Mouse (Mus musculus): ENCODE measurements at regions not wholly inside any gene's neighbourhood (a gene's known extent, or its start where the extent isn't known, plus 50 kb on each side); places are given as distances from the start of the nearest gene placed in this dataset.

GRCm38 (mm10) chr6:31692024-31692423 is 128.2 kb upstream of the Podxl start:
- ATAC-seq (ENCODE audit: insufficient number of reproducible peaks, low FRiP score, low TSS enrichment), result no peak

GRCm38 (mm10) chr6:31680101-31680500 is 116.3 kb upstream of the Podxl start:
- no peak for ATAC-seq (ENCODE audit: insufficient number of reproducible peaks, low FRiP score, low TSS enrichment)

DNA sequence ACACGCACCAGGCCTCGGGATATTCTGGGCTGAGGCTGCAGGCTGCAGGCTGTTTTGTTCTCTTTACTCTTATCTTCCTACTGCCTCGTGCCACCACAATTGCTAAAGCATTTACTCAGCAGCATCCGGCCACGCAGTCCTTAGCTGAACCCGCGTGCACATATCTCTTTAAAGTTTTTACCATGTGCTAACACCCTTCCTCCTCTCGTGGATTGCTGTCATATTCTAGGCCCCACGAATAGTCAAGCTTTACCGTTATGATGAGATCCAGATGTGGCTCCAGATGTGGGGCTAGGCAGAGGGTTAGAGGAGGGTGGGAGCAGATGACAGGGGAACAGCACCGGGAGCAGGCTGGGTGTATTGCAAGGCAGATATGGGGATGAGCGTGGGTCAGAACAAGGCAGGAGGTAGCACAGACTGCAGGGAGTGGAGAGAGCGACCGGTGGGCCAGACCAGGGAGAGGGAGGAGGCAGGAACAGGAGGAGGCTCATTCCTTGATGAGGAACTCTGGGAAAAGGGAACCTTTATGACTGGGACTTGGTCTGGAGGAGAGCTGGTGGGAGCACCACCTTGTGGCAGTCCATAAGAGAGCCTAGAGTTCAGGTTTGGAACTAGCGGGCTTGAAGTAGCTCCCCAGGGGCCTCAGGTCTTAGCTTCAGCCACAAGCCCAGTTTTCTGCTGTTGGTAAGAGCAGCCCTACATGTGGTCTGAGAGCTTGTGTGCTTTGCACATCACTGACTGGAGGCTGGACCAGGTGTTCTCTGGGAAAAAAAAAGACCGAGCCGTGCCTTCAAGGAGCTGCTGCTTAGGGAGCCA is 102.1 kb upstream of the Podxl start:
- no peak for ATAC-seq (ENCODE audit: insufficient number of reproducible peaks, low FRiP score, low TSS enrichment)

DNA sequence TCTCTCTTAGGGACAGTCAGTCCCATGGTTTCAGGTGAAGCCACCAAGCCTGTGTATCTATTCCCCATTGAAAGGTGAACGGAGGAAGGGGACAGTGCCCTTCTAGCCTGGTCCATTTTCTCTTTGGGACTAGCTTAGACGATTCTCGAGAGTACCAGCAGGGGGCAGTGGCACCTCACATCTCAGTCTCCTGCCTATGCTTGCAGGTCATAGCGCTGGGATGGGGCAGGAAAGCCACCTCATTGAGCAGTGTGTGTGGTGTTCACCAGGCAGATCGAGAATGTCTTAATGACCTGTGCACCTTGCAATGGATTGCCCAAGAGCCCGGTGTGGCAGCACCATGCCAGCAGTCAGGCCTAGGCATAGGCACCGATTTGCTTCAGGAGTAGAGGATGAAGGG is 100.7 kb upstream of the Podxl start:
- ATAC-seq (ENCODE audit: insufficient number of reproducible peaks, low FRiP score, low TSS enrichment), result peak; percentile 76

DNA sequence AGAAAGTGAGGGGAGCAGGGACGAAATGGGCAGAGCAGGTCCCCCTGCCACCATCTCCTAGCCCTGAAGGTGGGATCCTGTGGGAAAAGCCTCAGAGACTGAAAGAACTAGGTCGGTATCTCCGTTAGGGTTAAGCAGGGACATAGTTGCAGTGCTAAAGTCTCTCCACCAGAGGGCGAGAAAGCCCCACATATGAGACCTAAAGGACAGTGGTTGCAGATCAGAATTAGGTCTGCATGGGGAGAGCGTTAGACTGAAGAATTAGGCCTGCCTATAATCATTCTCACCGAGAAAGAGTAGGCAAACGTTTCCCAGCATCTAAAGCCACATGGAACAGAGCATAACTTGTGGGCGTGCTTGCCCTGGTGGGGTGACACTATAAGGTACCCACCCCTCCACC is 97.0 kb upstream of the Podxl start:
- ATAC-seq (ENCODE audit: insufficient number of reproducible peaks, low FRiP score, low TSS enrichment), result peak; percentile 65

GRCm38 (mm10) chr6:31659901-31660300 is 96.1 kb upstream of the Podxl start:
- ATAC-seq (ENCODE audit: insufficient number of reproducible peaks, low FRiP score, low TSS enrichment), result no peak

DNA sequence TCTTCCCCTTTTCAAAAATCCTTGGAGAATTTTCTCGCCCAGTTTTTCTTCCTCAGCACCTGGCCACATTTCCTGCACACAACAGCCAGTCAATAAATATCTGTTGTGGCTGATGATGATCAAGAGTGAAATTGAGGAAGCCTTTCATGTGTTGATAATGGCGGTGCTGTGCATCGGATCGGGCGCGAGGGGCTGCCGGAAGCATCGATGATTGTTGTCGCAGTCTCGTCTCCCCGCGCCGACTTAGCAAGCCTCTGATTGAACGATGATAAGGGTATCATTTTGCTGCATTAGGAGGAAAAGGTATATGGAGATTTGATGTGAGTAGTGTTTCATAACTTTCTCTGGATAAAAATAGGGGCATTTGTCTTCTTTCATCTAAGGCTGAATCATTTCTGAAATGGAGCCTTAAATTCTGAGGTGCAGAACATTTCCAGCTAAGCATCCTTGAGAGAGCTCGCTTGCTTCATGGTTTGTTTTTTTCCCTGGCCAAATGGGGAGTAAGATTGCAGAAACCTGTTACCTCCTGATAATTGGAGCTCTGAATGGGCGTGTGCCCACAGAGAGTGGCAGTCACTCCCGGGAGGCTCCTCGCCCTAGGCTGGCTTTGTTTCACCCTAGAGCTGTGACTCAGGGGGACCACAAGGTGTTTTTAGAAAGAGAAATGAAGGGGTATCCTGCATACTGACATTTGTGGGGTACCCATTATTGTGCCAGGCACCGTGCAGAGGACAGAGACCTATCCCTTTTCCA is 94.8 kb upstream of the Podxl start:
- no peak for ATAC-seq (ENCODE audit: insufficient number of reproducible peaks, low FRiP score, low TSS enrichment)

DNA sequence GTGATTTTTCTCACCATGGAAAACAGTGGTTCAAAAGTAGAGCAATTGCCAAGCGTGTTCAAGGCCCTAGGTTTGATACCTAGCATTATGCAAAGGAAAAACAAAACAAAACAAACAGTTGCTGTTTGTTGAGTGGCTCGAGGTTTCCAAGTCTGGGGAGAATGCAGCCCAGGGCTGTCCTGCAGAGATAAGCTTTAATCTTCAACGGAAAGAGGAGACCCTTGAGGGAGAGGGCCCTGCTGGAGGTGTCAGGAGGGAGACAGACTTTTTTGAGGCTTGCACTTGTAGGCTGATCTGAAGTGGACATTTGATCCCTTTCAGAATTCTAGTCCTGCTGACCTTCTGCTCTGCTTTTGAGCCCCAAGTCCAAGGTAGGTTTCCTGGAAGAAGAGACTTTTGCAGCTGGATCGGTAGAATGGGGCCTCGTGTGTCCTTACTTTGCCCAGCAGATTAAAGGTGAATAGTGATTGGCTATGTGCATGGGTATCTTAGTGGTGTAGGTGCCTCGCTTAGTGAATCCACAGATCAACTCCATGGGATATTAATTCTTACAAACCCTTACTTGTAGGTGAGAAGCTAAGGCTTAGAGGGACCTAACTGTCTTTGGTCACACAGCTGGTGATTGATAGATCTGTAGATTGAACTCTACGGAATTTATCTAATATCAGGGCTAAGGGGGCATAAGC is 87.2 kb upstream of the Podxl start:
- ATAC-seq (ENCODE audit: insufficient number of reproducible peaks, low FRiP score, low TSS enrichment), result no peak

- no peak for ATAC-seq (ENCODE audit: insufficient number of reproducible peaks, low FRiP score, low TSS enrichment)
Observed at GRCm38 (mm10) chr6:31645261-31645660, 81.5 kb upstream of the Podxl start.

- ATAC-seq (ENCODE audit: insufficient number of reproducible peaks, low FRiP score, low TSS enrichment), result no peak
Observed at GRCm38 (mm10) chr6:31644504-31644903, 80.7 kb upstream of the Podxl start.

DNA sequence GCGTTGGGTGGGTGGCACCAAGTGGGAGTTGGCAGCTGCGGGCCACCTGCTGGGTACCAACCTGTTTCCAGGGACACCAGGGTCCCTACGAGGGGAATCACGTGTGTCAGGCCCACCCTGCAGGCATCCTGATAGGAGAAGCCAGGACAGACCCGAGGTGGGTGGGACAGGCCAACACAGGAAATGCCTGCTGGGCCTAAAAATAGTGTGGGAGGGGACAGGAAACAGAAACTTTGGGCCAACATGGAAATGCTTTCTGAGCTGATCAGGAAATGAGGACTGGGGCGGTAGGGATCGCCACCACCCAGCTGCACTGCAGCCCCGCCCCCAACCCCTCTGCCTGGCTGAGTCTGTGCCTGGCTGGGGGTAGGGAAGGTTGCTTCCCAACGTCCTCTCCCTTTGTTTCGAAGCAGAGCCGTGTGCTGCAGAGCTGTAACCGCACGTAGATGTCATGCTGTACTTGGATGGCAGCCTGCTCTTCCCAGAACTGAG is 78.7 kb upstream of the Podxl start:
- no peak for ATAC-seq (ENCODE audit: insufficient number of reproducible peaks, low FRiP score, low TSS enrichment)

DNA sequence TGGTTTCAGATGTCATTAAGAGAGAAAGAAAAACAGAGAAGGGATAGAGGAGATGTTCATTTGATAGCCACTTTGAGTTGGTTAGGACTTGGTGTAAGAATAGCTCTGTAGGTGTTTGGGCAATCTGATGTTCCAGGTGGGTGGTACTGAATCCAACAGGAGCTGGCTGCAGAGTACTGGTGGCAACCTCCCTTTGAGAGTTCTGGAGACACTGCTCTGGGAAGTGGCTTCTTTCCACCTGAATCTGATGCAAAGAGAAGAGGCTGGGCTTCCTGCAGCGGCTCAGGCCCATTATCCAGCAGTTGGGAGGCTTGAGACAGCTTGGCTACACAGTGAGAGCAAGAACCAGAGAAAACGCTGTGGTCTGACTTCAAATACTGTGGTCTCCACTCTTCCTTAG is 77.0 kb upstream of the Podxl start:
- ATAC-seq (ENCODE audit: insufficient number of reproducible peaks, low FRiP score, low TSS enrichment), result no peak

DNA sequence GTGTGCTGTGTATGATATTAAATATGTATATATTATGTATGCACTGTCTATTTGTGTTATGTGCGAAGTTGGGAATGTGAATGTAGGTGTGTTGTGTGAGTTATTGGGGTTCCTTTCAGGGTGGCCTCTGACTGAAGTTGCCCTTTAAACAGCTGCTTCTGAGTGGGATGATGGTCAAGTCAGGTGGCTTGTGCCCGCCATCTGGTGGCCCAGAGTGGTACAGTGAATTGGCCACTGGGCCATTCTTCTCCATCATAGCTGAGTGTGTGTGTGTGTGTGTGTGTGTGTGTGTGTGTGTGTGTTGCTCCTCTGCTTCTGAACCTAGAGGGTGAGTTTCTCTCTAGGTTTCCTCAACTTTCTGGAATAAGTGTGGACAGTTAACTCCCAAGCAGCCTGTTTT is 75.7 kb upstream of the Podxl start:
- no peak for ATAC-seq (ENCODE audit: insufficient number of reproducible peaks, low FRiP score, low TSS enrichment)

GRCm38 (mm10) chr6:31638434-31639220 is 74.8 kb upstream of the Podxl start:
- no peak for ATAC-seq (ENCODE audit: insufficient number of reproducible peaks, low FRiP score, low TSS enrichment)

GRCm38 (mm10) chr6:31637371-31638052 is 73.7 kb upstream of the Podxl start:
- ATAC-seq (ENCODE audit: insufficient number of reproducible peaks, low FRiP score, low TSS enrichment), result no peak

DNA sequence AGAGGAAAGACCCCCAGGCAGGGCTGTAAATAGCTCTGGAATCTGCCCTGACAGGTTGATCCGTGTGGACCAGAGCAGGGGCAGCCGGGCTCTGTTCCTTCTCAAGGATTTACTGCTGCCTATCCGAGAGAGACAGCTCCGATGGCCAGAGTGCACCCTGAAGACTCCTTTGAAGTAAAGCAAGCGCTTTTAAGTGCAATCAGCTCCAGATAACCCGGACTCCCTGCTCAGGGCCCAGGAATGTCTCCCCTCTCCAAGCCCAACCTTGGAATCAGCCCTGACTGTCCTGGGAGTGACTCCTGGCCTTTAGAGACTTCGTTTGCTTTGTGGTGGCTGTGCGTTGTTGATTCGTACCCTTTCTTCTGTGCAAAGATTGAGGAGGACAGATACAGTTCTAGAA is 73.2 kb upstream of the Podxl start:
- no peak for ATAC-seq (ENCODE audit: insufficient number of reproducible peaks, low FRiP score, low TSS enrichment)

DNA sequence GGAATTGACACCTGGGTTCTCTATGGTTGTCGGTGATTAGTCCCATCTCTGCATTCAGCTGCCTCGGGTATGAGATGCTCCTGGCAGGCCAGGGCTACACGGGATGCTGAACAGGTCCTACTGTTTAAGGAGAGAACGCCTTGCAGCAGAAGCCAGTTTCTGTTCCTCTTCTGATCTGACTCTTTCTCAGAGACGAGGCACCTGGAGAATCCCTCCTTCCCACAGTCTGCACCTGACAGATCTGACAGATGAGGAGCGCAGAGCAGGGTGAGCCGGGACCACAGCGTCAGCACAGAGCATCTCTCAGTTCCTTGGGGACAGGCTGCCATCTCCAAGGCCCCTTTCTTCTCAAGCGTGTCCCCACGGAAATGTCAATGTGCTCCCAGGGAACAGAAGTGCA is 68.7 kb upstream of the Podxl start:
- no peak for ATAC-seq (ENCODE audit: insufficient number of reproducible peaks, low FRiP score, low TSS enrichment)

DNA sequence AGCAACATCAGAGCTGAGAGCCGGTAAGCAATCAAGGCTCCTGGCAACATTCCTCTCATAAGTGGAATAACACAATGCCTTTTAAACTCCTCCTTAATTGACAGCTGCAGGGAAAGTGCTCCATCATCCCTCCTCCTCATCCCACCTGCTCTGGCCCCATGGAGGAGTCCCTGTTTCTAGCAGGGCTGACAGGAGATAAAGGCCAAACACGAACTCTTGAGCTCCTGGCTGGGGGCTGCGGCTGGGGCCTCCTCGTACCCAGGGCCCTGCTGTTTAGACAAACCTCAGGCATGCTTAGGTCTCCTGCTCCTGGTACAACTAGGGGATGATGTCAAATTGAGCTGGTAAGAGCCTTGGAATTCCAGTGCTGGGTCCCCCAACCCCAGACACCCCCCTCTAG is 66.2 kb upstream of the Podxl start:
- ATAC-seq (ENCODE audit: insufficient number of reproducible peaks, low FRiP score, low TSS enrichment), result no peak

GRCm38 (mm10) chr6:31627912-31628311 is 64.1 kb upstream of the Podxl start:
- no peak for ATAC-seq (ENCODE audit: insufficient number of reproducible peaks, low FRiP score, low TSS enrichment)

DNA sequence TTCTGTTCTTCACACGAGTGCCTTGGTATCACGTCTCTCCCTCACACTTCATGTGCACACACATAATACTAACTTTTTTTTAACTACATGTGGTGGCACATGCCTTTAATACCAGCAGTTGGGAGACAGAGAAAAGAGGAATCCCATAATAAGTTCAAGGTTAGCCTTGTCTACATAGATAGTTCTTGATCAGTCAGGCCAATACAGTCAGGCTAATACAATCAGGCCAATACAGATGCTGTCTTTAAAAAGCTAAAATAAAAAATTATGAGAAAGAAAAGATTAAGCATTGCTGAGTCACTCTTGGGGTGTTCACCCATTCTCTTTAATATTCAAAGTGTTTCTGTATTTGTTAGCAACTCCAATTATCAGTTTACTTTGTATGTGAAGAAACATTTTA is 61.3 kb upstream of the Podxl start:
- ATAC-seq (ENCODE audit: insufficient number of reproducible peaks, low FRiP score, low TSS enrichment), result no peak
